Mouse (Mus musculus): ENCODE measurements around the gene Gbx1. TPM values are rescaled to one million over a fixed set of nuclear protein-coding genes. Genes with fewer than 3 reads are reported as not detected.
"Not testable (repeated sequence)": the region's sequence is repeated elsewhere in the genome, so short reads cannot be mapped to it uniquely, and the experiment has no call there.

Gene Gbx1
- polyA plus RNA-seq (2012; ENCODE audit: insufficient read depth, low replicate concordance): not detected in 2 replicates

- no peaks in the 10 kb centered on the region for H3K36me3 ChIP-seq (replicated peaks; ENCODE audit: low read length)
- TF ChIP-seq FLI1 (IDR thresholded peaks at IDR 0.05; ENCODE audit: low read length) (no peak), GATA1 (IDR thresholded peaks at IDR 0.05; ENCODE audit: borderline replicate concordance, low read length) (no peak)
- peaks cover 99% of the 10 kb centered on the region for H3K27me3 ChIP-seq (replicated peaks)
- H3K4me3 ChIP-seq (replicated peaks): peak within 1 kb of the TSS; percentile 7
- peaks cover 23% of the 10 kb centered on the region for H3K4me1 ChIP-seq
- H3K9me3 ChIP-seq: 0 out of 2 replicates have a peak, but pooled peaks cover 2% of the 10 kb centered on the region
These were observed at the start of gene Gbx1 for GRCm38 (mm10) chr5:24526889-24527230. Gene Gbx1 (minus strand): TSS chr5:24527202.

GRCm38 (mm10) chr5:24576801-24577182, 49.8 kb upstream of the Gbx1 start:
- no peaks in the 10 kb centered on the region for H3K9me3 ChIP-seq
- peaks cover 39% of the 10 kb centered on the region for H3K4me1 ChIP-seq
- peak overlapping the region; percentile 97 for H3K4me3 ChIP-seq (replicated peaks)
- peaks cover 39% of the 10 kb centered on the region for H3K36me3 ChIP-seq (replicated peaks; ENCODE audit: low read length)
- TF ChIP-seq FLI1 (IDR thresholded peaks at IDR 0.05; ENCODE audit: low read length) (no peak), GATA1 (IDR thresholded peaks at IDR 0.05; ENCODE audit: borderline replicate concordance, low read length) (no peak)
- H3K27me3 ChIP-seq (replicated peaks): no peaks in the 10 kb centered on the region

DNA sequence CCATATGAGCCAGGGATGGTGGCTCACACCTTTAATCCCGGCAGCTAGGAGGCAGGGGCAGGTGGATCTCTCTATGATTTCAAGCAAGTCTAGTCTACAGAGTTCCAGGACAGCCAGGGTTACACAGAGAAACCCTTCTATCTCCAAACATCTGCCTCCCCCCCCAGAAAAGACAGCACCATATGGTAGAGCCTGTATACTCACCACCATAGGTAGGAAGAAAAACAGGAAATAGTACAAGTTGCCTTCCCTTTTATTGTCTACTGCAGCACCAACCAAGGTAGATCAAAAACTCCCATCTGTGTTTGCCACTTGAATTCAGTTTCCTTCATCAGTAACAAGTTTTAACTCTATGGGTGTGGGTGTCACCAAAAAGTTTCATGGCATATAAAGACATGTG, 48.9 kb upstream of the Gbx1 start:
- H3K4me1 ChIP-seq: peaks cover 39% of the 10 kb centered on the region
- peaks cover 47% of the 10 kb centered on the region for H3K36me3 ChIP-seq (replicated peaks; ENCODE audit: low read length)
- H3K27me3 ChIP-seq (replicated peaks): no peaks in the 10 kb centered on the region
- H3K9me3 ChIP-seq: no peaks in the 10 kb centered on the region
- peak overlapping the region; percentile 97 for H3K4me3 ChIP-seq (replicated peaks)
- TF ChIP-seq FLI1 (IDR thresholded peaks at IDR 0.05; ENCODE audit: low read length): no peak
- TF ChIP-seq GATA1 (IDR thresholded peaks at IDR 0.05; ENCODE audit: borderline replicate concordance, low read length): no peak

DNA sequence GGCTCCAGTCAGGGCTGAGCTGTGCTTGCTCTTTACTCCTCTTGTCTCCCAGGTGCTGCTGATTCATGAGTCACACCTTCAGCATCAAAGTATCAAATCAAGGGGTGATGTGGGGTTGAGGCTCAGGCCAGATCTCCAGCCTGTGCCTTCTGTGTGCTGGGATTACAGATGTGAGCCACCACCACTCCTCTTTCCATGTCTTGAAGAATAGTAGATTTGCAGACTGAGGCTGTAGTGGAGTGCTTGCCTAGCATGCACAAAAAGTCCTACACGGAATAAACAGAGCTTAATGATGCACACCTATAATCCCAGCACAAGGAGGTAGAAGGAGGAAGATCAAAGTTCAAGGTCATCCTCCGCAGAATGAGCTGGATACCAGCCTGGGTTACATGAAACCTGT, 29.7 kb upstream of the Gbx1 start, which contains the start of gene 4931409K22Rik:
TSS of gene 4931409K22Rik (minus strand) at position 101 of the 400 bp plus-strand sequence.
- no peak within 1 kb of the TSS for H3K4me3 ChIP-seq (replicated peaks)

DNA sequence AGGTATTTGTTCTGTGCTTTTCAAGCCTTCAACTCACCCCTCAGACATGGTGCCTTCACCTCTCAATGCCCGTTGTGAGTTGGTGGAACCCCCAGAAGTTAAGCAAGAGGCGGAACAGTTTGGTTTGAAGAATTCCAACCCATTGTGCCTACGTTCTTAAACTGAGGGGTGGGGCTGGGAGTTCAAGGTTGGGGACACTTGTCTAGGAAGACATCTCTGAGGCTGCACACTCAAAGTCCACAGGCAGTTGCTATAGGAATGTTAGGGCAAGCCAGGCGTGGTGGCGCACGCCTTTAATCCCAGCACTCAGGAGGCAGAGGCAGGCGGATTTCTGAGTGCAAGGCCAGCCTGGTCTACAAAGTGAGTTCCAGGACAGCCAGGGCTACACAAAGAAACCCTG, 28.3 kb upstream of the Gbx1 start:
- Histone ChIP-seq H3K27me3 (replicated peaks) (peaks cover 73% of the 10 kb centered on the region), H3K9me3 (peaks cover 10% of the 10 kb centered on the region)
- not testable (repeated sequence) for H3K36me3 ChIP-seq (replicated peaks; ENCODE audit: low read length); H3K4me1 ChIP-seq; H3K4me3 ChIP-seq (replicated peaks)

More for the DNA sequence above, 29.7 kb upstream of the Gbx1 start, which contains the start of gene 4931409K22Rik:
- TF ChIP-seq FLI1 (IDR thresholded peaks at IDR 0.05; ENCODE audit: low read length) (no peak), GATA1 (IDR thresholded peaks at IDR 0.05; ENCODE audit: borderline replicate concordance, low read length) (no peak)
- Histone ChIP-seq H3K36me3 (replicated peaks; ENCODE audit: low read length) (no peaks in the 10 kb centered on the region), H3K9me3 (peaks cover 10% of the 10 kb centered on the region), H3K27me3 (replicated peaks) (peaks cover 59% of the 10 kb centered on the region), H3K4me1 (no peaks in the 10 kb centered on the region)

DNA sequence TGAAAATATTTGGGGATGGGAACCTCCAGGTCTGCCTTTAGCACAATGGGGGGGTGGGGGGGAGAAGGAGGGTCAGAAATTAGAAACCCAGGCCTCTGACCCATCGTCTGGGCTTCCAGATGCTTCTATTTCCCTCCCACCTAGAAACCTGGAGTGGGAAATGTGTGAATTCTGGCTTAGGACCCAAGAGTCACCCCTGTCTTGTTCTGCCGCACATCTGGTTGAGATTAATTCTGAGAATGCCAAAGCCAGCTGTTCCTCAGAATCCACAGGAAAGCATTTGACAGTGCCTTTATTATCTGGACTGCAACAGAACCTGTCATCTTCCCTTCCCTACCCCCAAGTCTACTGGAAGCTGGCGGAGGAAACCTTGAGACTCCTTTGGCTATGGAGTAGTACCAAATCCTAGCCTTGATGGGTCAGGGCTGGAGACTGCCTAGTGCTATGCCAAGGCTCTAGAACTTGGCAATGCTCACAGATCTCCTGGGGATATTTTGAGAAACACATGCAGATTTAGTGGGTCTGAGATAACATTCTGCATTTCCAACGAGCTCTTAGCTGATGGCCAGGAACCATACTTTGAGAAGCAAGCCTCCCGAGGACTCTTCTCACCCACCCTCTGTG, 26.7 kb upstream of the Gbx1 start:
- Histone ChIP-seq H3K27me3 (replicated peaks) (peaks cover 86% of the 10 kb centered on the region), H3K36me3 (replicated peaks; ENCODE audit: low read length) (no peaks in the 10 kb centered on the region), H3K4me1 (peaks cover 4% of the 10 kb centered on the region; the same call in 1 of the 2 replicates), H3K4me3 (replicated peaks) (no peak overlapping the region), H3K9me3 (peaks cover 10% of the 10 kb centered on the region)
- no peak for TF ChIP-seq FLI1 (IDR thresholded peaks at IDR 0.05; ENCODE audit: low read length)
- TF ChIP-seq GATA1 (IDR thresholded peaks at IDR 0.05; ENCODE audit: borderline replicate concordance, low read length): no peak

DNA sequence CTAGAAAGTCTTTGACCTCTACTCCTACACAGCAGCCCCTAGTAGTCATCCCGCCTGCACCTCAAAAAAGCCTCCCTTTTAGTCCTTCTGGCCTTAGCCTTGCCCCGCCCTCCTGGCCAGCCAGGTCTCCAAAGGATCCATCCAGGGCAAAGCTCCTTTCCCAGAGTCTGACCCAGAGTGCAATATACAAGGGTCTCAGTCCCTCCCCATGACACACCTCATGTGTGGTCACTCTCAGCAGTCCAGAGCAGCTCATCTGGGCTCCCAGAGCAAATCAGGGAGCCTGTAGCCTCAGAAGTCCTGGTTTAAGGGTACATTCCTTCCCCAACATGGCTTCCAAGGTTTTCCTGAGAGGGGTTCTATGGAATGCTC, 24.3 kb upstream of the Gbx1 start:
- Histone ChIP-seq H3K4me1 (peaks cover 4% of the 10 kb centered on the region; the same call in 1 of the 2 replicates), H3K27me3 (replicated peaks) (peaks cover 94% of the 10 kb centered on the region), H3K4me3 (replicated peaks) (no peak overlapping the region), H3K36me3 (replicated peaks; ENCODE audit: low read length) (no peaks in the 10 kb centered on the region), H3K9me3 (peaks cover 10% of the 10 kb centered on the region)
- no peak for TF ChIP-seq GATA1 (IDR thresholded peaks at IDR 0.05; ENCODE audit: borderline replicate concordance, low read length)
- no peak for TF ChIP-seq FLI1 (IDR thresholded peaks at IDR 0.05; ENCODE audit: low read length)

GRCm38 (mm10) chr5:24550598-24551316, 23.8 kb upstream of the Gbx1 start:
- Histone ChIP-seq H3K36me3 (replicated peaks; ENCODE audit: low read length) (no peaks in the 10 kb centered on the region), H3K4me3 (replicated peaks) (no peak overlapping the region), H3K4me1 (peaks cover 4% of the 10 kb centered on the region; the same call in 1 of the 2 replicates), H3K27me3 (replicated peaks) (peaks cover 94% of the 10 kb centered on the region), H3K9me3 (peaks cover 6% of the 10 kb centered on the region)
- TF ChIP-seq GATA1 (IDR thresholded peaks at IDR 0.05; ENCODE audit: borderline replicate concordance, low read length) (no peak), FLI1 (IDR thresholded peaks at IDR 0.05; ENCODE audit: low read length) (no peak)

DNA sequence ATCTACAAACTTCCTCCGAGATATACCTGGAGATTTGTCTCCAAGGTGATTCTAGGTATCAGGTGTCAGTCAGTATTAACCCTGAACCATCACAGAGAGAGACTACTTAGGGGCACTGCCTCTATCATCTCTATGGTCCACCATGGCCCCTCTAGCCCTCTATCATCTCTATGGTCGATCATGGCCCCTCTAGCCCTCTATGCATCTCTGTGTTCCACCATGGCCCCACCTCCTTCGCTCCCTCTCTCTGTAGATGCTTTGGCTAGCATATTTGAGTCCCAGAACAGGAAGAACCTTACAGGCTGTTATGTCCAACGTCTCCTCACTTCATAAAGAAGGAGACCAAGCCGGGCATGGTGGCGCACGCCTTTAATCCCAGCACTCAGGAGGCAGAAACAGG, 15.6 kb upstream of the Gbx1 start:
- Histone ChIP-seq H3K27me3 (replicated peaks) (peaks cover 91% of the 10 kb centered on the region), H3K4me1 (peaks cover 13% of the 10 kb centered on the region), H3K9me3 (no peaks in the 10 kb centered on the region), H3K4me3 (replicated peaks) (no peak overlapping the region), H3K36me3 (replicated peaks; ENCODE audit: low read length) (no peaks in the 10 kb centered on the region)
- TF ChIP-seq FLI1 (IDR thresholded peaks at IDR 0.05; ENCODE audit: low read length): no peak
- no peak for TF ChIP-seq GATA1 (IDR thresholded peaks at IDR 0.05; ENCODE audit: borderline replicate concordance, low read length)

GRCm38 (mm10) chr5:24541144-24541569, 14.2 kb upstream of the Gbx1 start:
- H3K4me1 ChIP-seq: peaks cover 13% of the 10 kb centered on the region
- no peak overlapping the region for H3K4me3 ChIP-seq (replicated peaks)
- TF ChIP-seq GATA1 (IDR thresholded peaks at IDR 0.05; ENCODE audit: borderline replicate concordance, low read length): no peak
- no peak for TF ChIP-seq FLI1 (IDR thresholded peaks at IDR 0.05; ENCODE audit: low read length)
- H3K27me3 ChIP-seq (replicated peaks): peaks cover 92% of the 10 kb centered on the region
- 0 out of 2 replicates have a peak, but pooled peaks cover 3% of the 10 kb centered on the region for H3K9me3 ChIP-seq
- no peaks in the 10 kb centered on the region for H3K36me3 ChIP-seq (replicated peaks; ENCODE audit: low read length)

All from megakaryocyte, embryonic 14.5 days (primary cell).